Mouse (Mus musculus) small intestine, adult 10 weeks (tissue): ENCODE results near the gene Paxip1. TPM values are rescaled to one million over a fixed set of nuclear protein-coding genes. Genes with fewer than 3 reads are reported as not detected.

Experiments used
- polyA plus RNA-seq: library from polyadenylated mRNA; stranded (reverse); fragments of 350-450 nt; fragmentation: Illumina TruSeq; extraction: RNeasy Lipid Tissue Mini Kit (QIAGEN cat#74804); gene quantifications from one replicate; pipeline ENCODE4 v1.2.3, GENCODE M21; 2014; ENCODE audit warnings: low replicate concordance

Paxip1 gene
- polyA plus RNA-seq, result 4.5 TPM

DNA sequence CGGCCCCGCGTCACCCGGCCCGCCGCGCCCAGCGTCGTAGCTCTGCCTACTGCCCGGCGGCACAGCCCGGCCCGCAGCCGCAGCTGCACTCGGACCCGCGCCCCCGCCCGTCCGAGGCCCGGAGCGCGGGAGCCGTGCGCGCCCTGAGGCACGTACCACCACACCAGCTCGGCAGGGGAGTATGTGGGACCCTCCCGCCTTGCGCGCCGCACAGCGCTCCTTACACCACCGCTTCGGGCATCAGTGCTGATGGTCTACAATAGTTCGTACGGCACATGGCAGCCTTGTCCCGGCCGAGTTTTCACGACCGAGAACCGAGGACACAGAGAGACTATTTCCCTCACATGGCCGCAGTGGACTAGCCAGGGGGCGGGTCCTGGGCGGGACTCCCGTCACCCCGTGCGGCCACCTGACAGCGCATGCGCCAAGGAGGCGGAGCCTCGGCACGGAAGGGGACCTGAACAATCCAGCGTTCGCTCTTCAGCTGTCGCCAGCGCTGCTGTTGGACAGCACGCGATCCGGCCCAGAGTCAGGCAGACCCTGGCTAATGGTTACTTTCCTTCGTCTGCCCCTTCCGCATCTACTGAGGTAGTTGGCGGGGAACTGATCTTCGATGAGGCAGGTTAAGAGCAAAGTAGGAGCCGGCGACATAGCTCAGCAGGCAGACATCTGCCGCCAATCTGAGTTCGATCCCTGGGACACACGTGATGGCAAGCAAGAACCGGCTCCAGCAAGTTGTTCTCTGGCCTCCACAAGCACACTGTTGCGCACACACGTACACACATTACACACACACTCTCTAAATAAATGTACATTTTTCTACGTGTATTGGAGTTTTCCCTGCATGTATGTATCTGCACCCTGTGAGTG, at the start of gene Paxip1:
Paxip1 (minus strand) TSS at position 389 of the 870 bp plus-strand sequence.

Other genes with a start within 250 kb of the Paxip1 start
- gene Htr5a, start 50.5 kb upstream of the Paxip1 start, polyA plus RNA-seq, result not detected